Mouse (Mus musculus) adrenal gland, adult 18-20 months (tissue): ENCODE data around the gene Gm28308. TPM values are rescaled to one million over a fixed set of nuclear protein-coding genes. Genes with fewer than 3 reads are reported as not detected.

Experiments used
- DNase-seq, 2 experiments: peaks; one replicate each; pipeline ENCODE4 v3.0.0; 2021 to 2022; ENCODE audit warnings: low spot score in 2 of 2
- total RNA-seq, 2 experiments: library from RNA; stranded (reverse); gene quantifications; 1 replicate in 1 of 2; 2 replicates in 1 of 2; pipeline ENCODE4 v1.2.3; 2021

Gm28308 gene
- total RNA-seq, 2 experiments from 2014 or later, result not detected

GRCm38 (mm10) chr6:52247766-52248637 is 34.9 kb upstream of the Gm28308 start:
- DNase-seq, result peak in 1 of 2 experiments; percentile 15

GRCm38 (mm10) chr6:52246916-52247315 is 33.8 kb upstream of the Gm28308 start:
- DNase-seq, result peak in 1 of 2 experiments; percentile 8

- peak in 1 of 2 experiments; percentile 17 for DNase-seq
Measured at GRCm38 (mm10) chr6:52246403-52246803, 33.3 kb upstream of the Gm28308 start.

GRCm38 (mm10) chr6:52245757-52246142 is 32.6 kb upstream of the Gm28308 start, which contains the start of gene Hoxa11:
Hoxa11 (minus strand) TSS chr6:52245810.
- peak in 1 of 2 experiments; percentile 13 for DNase-seq

GRCm38 (mm10) chr6:52245040-52245756 is 32.1 kb upstream of the Gm28308 start:
- peak in 1 of 2 experiments; percentile 21 for DNase-seq

GRCm38 (mm10) chr6:52244471-52245039 is 31.4 kb upstream of the Gm28308 start:
- peak in 1 of 2 experiments; percentile 14 for DNase-seq

- peak in 1 of 2 experiments; percentile 18 for DNase-seq
Measured at GRCm38 (mm10) chr6:52243681-52244121, 30.6 kb upstream of the Gm28308 start.

GRCm38 (mm10) chr6:52242801-52243332 is 29.7 kb upstream of the Gm28308 start:
- peak in 1 of 2 experiments; percentile 15 for DNase-seq

GRCm38 (mm10) chr6:52241001-52241621 is 28.0 kb upstream of the Gm28308 start:
- DNase-seq, result peak in 1 of 2 experiments; percentile 11

- DNase-seq, result peak; percentile 71 to 78
Measured at GRCm38 (mm10) chr6:52240389-52241000, 27.4 kb upstream of the Gm28308 start, which contains the start of gene Hoxa10. Hoxa10 (minus strand) TSS chr6:52240854.

GRCm38 (mm10) chr6:52239625-52240388 is 26.7 kb upstream of the Gm28308 start:
- peak in 1 of 2 experiments; percentile 15 for DNase-seq

GRCm38 (mm10) chr6:52238976-52239375 is 25.8 kb upstream of the Gm28308 start:
- no peak for DNase-seq

- DNase-seq, result peak in 1 of 2 experiments; percentile 10
Measured at GRCm38 (mm10) chr6:52238155-52238545, 25.0 kb upstream of the Gm28308 start.

- DNase-seq, result peak in 1 of 2 experiments; percentile 10
Measured at GRCm38 (mm10) chr6:52237346-52238154, 24.4 kb upstream of the Gm28308 start.

- no peak for DNase-seq
Measured at GRCm38 (mm10) chr6:52236806-52237205, 23.7 kb upstream of the Gm28308 start.

- DNase-seq, result no peak
Measured at GRCm38 (mm10) chr6:52235866-52236265, 22.7 kb upstream of the Gm28308 start.

GRCm38 (mm10) chr6:52235267-52235666 is 22.1 kb upstream of the Gm28308 start:
- no peak for DNase-seq

GRCm38 (mm10) chr6:52234428-52235140 is 21.4 kb upstream of the Gm28308 start:
- DNase-seq, result peak in 1 of 2 experiments; percentile 24
